Mouse (Mus musculus): ENCODE data around the gene Mllt10.

- TF ChIP-seq FOSL1 (IDR thresholded peaks at IDR 0.05; ENCODE audit: insufficient read depth, low read length, poor library complexity, severe bottlenecking) (no peak), CTCF (IDR thresholded peaks at IDR 0.05; ENCODE audit: control insufficient read depth, insufficient read depth, insufficient read length) (no peak)
Measured at GRCm38 (mm10) chr2:18049279-18049821, 5.7 kb upstream of the Mllt10 start.
